Mouse (Mus musculus) right cerebral cortex, postnatal 14 days (tissue): ENCODE results near the gene Mansc1.

Source experiments
- DNase-seq: peaks from one replicate; pipeline ENCODE4 v3.0.0; 2022

Mansc1 gene

DNA sequence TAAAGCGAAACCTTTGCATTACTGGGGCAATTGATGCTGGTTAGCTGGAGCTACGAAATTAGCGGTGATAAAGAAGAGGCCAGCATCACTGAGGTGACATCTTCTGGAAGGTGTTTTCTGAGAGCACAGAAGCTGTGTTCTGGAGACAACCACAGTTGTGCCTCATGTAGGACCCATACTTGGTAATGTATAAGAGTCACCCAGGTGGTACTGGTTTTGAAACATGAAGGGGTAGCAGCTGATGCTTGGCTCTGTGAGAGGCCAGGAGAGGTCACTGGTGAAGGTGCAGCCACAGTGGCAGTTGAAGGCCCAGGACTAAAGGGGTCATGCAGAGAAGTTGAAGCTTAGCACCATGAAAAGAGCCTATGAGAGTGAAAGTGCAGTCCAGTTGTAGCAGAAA lies 6.9 kb upstream of the Mansc1 start, which contains the start of gene Borcs5:
Borcs5 (plus strand) TSS at position 301 of the 400 bp plus-strand sequence.
- DNase-seq = no peak

DNA sequence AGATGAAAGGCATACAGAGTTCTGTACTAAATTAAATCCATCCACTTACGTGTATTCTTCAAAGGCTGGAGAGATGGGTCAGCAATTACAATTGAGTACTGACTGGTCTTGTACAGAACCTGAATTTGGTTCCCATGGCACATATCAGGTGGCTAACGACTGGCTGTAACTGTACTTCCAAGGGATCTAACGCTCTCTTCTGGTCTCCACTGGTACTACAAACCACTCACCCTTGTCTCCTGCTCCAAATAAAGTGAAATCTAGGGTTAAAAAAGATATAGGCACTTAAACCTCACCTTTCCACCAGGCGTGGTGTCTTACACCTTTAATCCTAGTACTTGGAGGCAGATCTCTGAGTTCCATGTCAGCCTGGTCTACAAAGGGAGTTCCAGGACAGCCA lies 4.2 kb upstream of the Mansc1 start:
- DNase-seq = no peak

DNA sequence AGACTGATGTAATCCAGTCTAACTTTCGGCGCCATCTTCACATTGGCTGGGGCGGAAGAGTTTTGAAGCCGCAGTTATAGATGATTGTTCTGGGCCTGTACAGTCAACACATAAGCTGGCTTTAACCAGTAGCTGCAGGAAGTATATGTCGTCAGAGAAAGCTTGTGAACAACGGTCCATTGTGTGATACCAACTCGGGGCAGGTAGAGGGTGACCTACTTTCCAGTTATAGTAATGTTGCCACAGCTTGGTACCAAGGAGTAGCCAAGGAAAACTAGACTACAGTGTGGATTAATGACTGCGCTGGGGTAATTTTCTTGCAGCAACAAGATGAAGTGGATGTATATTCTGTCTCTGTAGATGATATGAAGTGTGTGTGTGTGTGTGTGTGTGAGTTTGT lies 1.3 kb upstream of the Mansc1 start:
- no peak for DNase-seq

- DNase-seq = no peak
Measured at GRCm38 (mm10) chr6:134632756-134633155, 468 bp upstream of the Mansc1 start.

DNA sequence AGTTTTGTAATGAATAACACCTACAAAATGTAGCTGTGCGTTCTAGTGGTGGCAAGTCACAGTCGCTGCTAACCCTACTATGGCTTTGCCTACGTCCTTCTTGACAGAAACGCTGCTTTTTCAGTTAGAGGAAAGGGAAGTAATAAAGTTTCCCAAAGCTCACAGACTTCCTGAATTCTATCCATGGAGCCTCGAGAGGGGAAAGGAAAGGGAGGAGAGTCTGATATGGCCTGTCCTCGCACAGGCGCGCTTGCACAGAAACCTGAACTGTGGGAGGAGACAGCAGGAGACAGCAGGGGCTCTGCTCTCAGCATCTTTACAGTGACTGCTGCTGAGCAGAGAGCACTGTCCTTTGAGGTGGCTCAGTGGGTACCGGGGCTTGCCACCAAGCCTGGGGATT lies 1.8 kb downstream of the Mansc1 start:
- no peak for DNase-seq

DNA sequence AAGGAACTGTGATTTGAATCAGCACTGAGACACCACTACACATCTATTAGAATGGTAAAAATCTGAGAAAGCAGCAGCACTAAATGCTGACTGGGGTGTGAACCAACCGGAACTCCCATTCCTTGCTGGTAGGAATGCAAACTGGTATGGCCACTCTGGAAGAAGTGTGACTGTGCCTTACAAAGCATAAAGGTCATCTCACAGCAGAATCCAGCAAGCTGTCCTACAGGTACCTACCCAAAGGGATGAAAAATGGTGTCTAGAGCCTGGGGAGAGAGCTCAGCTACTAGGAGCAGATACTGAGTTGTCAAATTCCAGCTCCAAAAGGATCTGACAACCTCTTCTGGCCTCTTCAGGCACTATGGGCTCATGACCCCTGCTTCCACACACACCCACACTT lies 5.7 kb downstream of the Mansc1 start:
- no peak for DNase-seq

DNA sequence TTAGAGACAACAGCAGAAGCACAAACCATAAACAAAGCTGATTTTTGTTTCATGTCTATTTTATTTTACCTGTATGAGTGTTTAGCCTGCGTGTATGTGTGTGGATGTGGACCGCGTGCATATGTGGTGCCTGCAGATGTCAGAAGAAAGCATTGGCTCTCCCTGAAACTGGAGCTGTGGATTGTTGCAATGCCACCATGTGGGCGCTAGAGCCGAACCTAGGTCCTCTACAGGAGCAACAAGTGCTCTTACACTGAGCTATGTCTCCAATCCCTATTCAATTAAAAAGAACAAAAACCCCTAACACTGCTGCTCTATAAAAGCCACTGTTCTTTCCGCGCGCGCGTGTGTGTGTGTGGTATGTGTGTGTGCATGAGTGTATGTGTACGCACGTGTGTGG lies 6.9 kb downstream of the Mansc1 start:
- no peak for DNase-seq

DNA sequence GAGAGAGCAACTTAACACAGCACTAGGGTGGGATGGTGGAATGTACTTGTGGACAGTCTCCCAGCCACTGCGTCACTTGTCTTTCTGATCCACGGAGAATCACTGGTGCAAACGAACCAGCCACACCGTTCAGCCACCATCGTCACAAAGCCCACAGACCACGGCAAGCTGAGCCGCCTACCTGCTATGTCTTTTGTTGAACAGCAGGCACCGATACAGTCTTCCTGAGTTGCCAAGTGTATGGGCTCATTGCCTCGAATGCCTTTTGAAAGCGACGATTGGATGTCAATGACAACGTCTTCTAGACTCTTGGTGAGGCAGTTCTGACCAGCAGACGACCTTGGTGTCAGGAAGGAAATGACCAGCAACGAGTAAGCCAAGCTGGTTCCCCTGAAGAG lies 10.7 kb downstream of the Mansc1 start:
- DNase-seq = no peak

- peak; percentile 73 for DNase-seq
Measured at GRCm38 (mm10) chr6:134620846-134621551, 11.3 kb downstream of the Mansc1 start.

DNA sequence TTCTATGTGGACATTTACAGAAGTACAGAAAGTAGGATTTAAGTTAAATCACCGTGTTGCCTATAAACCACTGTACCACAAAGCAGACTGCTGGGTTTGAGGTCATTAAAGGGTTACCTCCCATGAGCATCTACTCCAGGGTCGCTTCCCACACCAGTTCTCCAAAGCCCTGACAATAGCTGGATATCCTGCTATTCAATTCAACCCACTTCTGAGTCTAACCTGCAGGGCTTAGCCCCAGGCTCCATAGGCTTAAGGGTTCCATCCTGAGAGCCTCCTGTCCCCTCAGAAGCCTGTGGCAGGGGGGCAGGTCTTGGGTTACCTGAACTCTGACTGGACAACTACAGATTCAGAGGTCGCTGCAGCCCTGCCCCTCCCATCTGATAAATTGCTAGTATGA lies 12.2 kb downstream of the Mansc1 start:
- DNase-seq = no peak

- DNase-seq = no peak
Measured at GRCm38 (mm10) chr6:134617589-134617988, 14.7 kb downstream of the Mansc1 start.

DNA sequence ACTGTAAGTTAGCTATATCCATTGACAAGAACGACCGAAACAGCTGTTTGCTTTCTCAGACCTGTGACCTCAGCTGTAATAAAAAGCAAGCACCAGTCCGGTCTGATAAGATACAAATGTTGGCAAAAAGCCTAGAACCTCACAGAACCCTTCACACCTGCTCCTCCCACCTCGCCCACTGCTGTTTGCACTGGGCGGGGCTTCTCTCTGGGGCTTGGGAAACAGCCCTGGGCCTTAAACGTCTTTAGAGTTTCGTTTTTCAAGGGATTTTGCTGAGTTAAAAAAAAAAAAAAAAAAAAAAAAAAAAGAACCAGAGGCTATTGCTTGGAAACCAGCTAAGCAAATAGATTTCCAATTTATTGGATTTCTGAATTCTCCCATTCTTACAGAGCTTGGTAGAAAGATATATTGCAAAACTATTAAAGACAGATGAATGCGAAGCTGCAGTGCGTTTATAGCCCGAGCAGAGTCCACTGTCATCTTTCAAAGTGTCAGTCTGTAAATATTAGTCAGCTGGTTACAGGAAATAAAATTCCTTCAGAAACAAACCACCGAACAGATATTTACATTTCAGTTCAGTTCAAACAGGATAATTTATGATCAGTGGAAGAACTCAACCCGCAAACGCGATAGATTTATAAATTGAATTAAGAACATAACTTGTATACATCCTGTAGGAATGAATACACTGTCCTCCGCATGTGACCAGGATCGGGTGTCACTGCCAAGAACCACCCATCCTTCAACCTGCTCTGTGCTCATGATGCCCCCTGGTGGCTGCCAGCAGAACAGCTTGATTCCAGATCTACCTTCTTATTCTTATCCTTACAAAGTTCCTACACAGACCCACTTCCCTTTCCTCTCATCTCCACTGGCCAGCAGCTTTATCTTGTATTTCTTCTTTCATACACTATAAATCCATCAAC lies 17.3 kb downstream of the Mansc1 start:
- peak; percentile 81 for DNase-seq

GRCm38 (mm10) chr6:134614322-134614721 lies 18.0 kb downstream of the Mansc1 start:
- no peak for DNase-seq

- DNase-seq = no peak
Measured at GRCm38 (mm10) chr6:134611896-134612295, 20.4 kb downstream of the Mansc1 start.

- no peak for DNase-seq
Measured at GRCm38 (mm10) chr6:134610380-134610779, 21.9 kb downstream of the Mansc1 start.

GRCm38 (mm10) chr6:134606949-134607746 lies 25.1 kb downstream of the Mansc1 start:
- DNase-seq = no peak

DNA sequence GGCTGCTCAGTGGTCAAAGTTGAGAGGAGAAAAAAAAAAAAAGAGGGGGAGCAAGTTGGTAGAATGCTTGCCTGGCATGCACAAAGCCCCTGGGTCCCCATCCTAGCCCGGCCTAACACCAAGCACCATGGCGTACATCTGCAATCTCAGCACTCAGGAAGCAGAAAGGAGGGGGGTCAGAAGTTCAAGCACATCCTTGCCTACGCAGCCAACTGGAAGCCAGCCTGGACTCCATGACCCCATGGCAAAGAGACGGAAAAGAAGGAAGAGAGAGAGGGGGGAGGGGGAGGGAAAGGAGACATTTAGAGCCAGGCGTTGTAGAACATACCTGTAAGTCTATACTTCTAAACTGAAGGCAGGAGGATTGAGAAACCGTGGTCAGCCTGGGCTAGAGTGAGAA lies 25.7 kb downstream of the Mansc1 start:
- DNase-seq = no peak

DNA sequence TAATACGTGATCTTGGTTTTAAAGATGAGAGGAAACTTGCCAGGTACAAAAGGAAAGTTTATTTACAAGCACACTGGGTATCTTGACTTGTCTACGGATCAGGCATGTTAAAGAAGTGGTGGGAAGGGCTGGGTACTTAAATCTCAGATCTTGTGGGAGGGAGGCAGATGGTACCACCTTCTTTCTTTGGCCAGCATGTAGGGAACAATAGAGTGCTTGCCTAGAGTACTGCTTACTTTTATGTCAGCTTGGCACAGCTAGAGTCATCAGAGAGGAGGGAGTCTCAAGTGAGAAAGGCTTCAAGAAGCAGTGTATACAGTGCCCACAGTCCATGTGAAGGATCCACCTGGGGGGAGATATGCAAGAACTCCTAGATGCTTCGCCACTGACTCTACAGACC lies 27.1 kb downstream of the Mansc1 start:
- no peak for DNase-seq

DNA sequence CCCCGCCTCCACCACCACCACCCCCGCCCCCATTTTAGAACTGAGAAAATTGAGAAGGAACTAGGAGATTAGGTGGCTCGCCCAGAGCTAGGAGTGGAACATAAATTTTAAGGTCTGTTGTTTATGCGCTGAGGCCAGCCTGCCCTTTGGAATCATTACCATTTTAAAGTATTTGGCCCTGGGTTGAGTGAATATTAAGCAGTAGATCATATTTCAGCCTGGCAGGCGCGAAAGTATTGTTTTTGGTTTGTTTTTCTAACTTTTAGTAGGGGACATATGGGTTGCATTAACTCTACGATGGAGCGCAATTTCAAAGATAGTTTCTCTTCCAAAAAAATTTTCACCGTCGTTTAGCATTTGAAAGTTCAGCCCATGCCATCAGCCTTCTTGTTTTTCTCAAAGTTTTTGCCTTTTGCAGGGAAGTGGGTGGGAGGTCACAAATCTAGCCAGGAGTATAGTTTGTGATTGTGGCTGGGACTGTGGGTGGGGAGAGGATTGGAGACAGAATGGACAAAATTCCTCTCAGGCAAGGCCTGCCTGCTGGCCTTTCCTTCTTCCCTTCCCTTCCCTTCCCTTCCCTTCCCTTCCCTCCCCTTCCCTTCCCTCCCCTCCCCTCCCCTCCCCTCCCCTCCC lies 29.8 kb downstream of the Mansc1 start:
- no peak for DNase-seq

- DNase-seq = no peak
Measured at GRCm38 (mm10) chr6:134601766-134602165, 30.5 kb downstream of the Mansc1 start.

DNA sequence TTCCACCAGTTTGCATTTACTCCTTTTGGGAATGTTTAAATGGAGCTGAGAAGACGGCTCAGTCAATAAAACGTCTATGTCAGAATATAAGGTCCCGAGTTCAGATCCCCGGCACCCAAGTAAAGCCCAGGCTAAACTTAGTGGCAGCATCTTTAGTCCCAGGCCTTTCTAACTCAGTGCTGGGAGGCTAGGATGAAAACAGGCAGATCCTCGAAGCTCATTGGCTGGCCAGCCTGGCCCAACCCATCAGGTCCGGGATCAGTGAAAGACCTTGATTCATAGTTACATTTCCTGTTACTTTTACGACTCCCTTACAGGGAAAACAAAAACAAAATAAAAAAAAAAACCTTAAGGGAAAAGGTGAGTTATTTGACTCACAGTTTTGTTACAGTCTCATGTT lies 31.2 kb downstream of the Mansc1 start:
- DNase-seq = no peak

- no peak for DNase-seq
Measured at GRCm38 (mm10) chr6:134599239-134599638, 33.0 kb downstream of the Mansc1 start.
